Mouse (Mus musculus): ENCODE measurements around the gene Spata31d1d. TPM values are rescaled to one million over a fixed set of nuclear protein-coding genes. Genes with fewer than 3 reads are reported as not detected.

Spata31d1d gene
- polyA plus RNA-seq, 2 experiments from 2014 or later: not detected

DNA sequence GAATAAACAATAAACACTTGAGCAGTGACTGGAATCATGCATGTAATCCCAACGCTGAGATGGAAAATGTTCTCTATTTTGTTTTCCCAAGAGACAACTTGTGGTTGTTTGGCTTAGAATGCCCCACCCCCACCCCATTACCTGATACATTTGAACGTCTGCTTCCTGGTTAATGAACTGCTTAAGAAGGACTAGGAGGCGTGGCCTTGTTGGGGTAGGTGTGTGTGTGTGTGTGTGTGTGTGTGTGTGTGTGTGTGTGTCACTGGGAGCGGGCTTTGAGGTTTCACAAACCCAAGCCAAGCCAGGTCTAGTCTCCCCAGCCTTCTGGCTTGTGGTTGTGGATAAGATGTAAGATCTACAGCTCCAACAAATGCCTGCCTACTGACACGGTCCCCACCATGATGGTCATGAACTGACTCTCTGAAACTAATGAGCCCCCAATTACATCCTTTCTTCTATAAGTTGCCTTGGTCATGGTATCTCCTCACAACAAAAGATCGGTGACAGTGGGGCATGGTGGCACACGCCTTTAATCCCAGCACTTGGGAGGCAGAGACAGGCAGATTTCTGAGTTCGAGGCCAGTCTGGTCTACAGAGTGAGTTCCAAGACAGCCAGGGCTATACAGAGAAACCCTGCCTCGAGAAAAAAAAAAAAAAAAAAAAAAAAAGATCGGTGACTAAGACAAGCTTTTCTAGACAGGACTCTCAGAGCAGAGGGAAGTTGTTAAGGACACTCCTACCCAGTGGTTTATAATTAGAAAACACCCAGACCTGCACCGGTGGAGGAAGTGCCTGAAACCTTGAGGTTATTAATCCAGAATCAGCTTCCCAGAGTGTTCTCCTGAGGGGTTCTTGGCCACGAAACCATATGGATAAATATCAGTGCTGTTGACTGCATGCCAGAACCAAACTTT, 55.0 kb downstream of the Spata31d1d start:
- no peak for ATAC-seq

Other genes starting within 250 kb of the Spata31d1d start
- 10 to 100 TPM; 18.8 to 22.3 TPM for gene Agtpbp1, start 146.5 kb downstream of the Spata31d1d start, polyA plus RNA-seq (2017; shearing (Covaris generic))
- gene Naa35, start 146.5 kb downstream of the Spata31d1d start, polyA plus RNA-seq (2017; shearing (Covaris generic)): 10 to 100 TPM; 85.9 to 96.8 TPM
- gene Golm1, start 55.9 kb downstream of the Spata31d1d start, polyA plus RNA-seq (2017; shearing (Covaris generic)): 10 to 100 TPM; 38.6 to 45.1 TPM
- gene 4921517D22Rik, start 37.6 kb downstream of the Spata31d1d start, polyA plus RNA-seq (2017; shearing (Covaris generic)): not detected
- gene Spata31d1a, start 21.4 kb downstream of the Spata31d1d start, polyA plus RNA-seq (2017; shearing (Covaris generic)): not detected
- not detected for gene Spata31d1b, start 19.5 kb downstream of the Spata31d1d start, polyA plus RNA-seq (2017; shearing (Covaris generic))
- gene 1700014D04Rik, start 15.0 kb upstream of the Spata31d1d start, polyA plus RNA-seq (2017; shearing (Covaris generic)): not detected
- gene Isca1, start 38.1 kb upstream of the Spata31d1d start, polyA plus RNA-seq (2017; shearing (Covaris generic)): 10 to 100 TPM; 54.6 to 62.5 TPM
- gene Gm49354, start 50.5 kb upstream of the Spata31d1d start, polyA plus RNA-seq (2017; shearing (Covaris generic)): not detected
- gene Tut7, start 91.4 kb upstream of the Spata31d1d start, polyA plus RNA-seq (2017; shearing (Covaris generic)): 10 to 100 TPM; 71.4 to 71.8 TPM

Measured in CD4-positive, CD25-positive, alpha-beta regulatory T cell, adult 4 months (primary cell).